Mouse (Mus musculus): ENCODE measurements at regions not wholly inside any gene's neighbourhood (a gene's known extent, or its start where the extent isn't known, plus 50 kb on each side); places are given as distances from the start of the nearest gene placed in this dataset.

DNA sequence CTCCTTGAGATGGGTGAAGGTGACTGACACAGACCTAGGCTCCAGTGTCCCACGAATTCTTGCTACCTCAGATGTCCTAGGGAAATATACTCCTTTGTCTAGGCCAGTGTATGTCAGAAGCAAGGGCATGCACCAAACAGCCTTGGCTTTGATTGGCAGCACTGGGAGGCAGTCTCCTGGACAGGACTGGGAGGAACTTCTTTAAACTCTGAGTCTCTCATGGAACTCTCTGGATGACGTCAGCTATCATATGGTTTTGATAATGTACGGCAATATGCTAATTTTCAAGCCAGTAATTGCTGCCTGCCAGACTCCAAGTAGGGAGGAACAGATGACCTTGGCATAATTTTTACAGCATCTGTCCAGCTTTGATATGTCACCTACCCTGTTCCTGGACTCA lies 528.5 kb downstream of the Tshz3 start:
- 67% methylated on average over 3 of the region's 3 CpGs for WGBS
- Histone ChIP-seq H3K4me2 (ENCODE audit: low read length) (no peak overlapping the region), H3K9me3 (ENCODE audit: control insufficient read depth, low read length) (peaks cover 12% of the 10 kb centered on the region; the same call in 1 of the 2 replicates), H3K27ac (replicated peaks in 1 of 2; ENCODE audit: control insufficient read depth in 1 of 2, insufficient read depth in 1 of 2, low read depth in 2 of 2, low read length in 2 of 2) (no peak overlapping the region), H3K9ac (ENCODE audit: low read length) (no peak overlapping the region), H3K4me1 (ENCODE audit: control insufficient read depth in 2 of 2, insufficient read depth in 2 of 2, low read length in 2 of 2) (no peaks in the 10 kb centered on the region), H3K36me3 (ENCODE audit: control insufficient read depth, insufficient read depth, low read length) (no peaks in the 10 kb centered on the region), H3K4me3 (ENCODE audit: control insufficient read depth in 1 of 2, insufficient read depth in 1 of 2, low read depth in 1 of 2, low read length in 2 of 2) (no peak overlapping the region), H3K27me3 (ENCODE audit: control insufficient read depth, insufficient read depth, low read length) (no peaks in the 10 kb centered on the region)
- ATAC-seq (ENCODE audit: insufficient number of reproducible peaks, insufficient read depth, low FRiP score, low read depth), result no peak

DNA sequence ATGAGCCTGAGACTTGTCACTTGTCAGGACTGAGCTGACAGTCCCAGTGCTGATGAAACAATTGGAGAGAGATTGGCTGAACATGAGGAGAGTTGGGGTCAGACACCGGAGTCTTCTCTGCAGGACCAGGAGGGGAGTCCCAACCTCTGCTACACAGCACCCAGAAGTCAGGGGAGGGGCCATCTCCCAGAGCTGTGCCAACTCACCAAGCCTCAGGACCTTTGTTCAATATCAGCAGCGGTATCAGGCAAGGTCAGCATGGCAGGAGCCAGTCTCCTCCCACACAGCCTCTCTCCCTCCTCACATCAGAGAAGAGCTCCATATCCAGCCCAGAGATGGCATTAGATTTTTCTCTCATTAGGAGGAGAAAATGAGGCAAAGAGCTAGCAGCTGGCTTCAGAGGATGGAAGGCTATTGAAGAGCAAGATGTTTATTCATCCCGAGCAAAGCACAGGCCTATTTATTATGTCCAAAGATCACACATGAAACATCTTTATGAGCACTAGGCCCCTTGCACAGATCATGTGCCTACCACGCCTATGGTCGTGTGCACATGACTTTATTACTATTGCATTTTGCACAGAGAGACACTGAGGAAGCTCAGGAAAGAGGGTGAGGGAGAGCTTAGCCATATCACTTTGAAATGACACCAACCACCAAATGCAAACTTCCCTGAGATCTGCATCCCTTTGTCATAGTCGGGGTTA lies 532.9 kb downstream of the Tshz3 start:
- H3K27ac ChIP-seq (replicated peaks in 1 of 2; ENCODE audit: control insufficient read depth in 1 of 2, insufficient read depth in 1 of 2, low read depth in 2 of 2, low read length in 2 of 2), result no peak overlapping the region
- no peak overlapping the region for H3K4me3 ChIP-seq (ENCODE audit: control insufficient read depth in 1 of 2, insufficient read depth in 1 of 2, low read depth in 1 of 2, low read length in 2 of 2)
- H3K27me3 ChIP-seq (ENCODE audit: control insufficient read depth, insufficient read depth, low read length), result no peaks in the 10 kb centered on the region
- H3K36me3 ChIP-seq (ENCODE audit: control insufficient read depth, insufficient read depth, low read length), result no peaks in the 10 kb centered on the region
- ATAC-seq (ENCODE audit: insufficient number of reproducible peaks, insufficient read depth, low FRiP score, low read depth), result no peak
- no peak overlapping the region for H3K4me2 ChIP-seq (ENCODE audit: low read length)
- 68% methylated on average over 6 of the region's 6 CpGs for WGBS
- no peak overlapping the region for H3K9ac ChIP-seq (ENCODE audit: low read length)
- no peaks in the 10 kb centered on the region for H3K4me1 ChIP-seq (ENCODE audit: control insufficient read depth in 2 of 2, insufficient read depth in 2 of 2, low read length in 2 of 2)
- H3K9me3 ChIP-seq (ENCODE audit: control insufficient read depth, low read length), result no peaks in the 10 kb centered on the region

DNA sequence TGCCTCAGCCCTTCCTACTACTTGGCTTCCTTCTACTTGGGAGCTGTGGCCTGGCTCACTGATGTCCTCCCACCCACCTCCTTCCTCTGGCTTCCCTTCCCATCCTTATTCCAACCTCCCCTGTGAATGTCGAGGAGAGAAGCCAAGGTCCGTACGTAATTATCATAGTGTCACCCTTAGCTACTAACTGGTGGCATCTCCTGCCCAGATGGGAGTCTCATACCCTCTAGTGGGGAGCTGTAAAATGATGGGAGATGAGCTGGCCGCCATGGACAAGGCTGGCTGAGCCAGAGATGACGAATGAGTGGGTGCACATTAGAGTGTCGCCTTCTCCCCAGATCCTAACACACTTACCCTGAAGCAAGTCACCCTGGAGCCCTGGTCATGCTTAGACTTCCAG lies 532.6 kb downstream of the Zfp536 start:
- Histone ChIP-seq H3K27me3 (ENCODE audit: control insufficient read depth, insufficient read depth, low read length) (no peaks in the 10 kb centered on the region), H3K27ac (replicated peaks in 1 of 2; ENCODE audit: control insufficient read depth in 1 of 2, insufficient read depth in 1 of 2, low read depth in 2 of 2, low read length in 2 of 2) (no peak overlapping the region), H3K4me3 (ENCODE audit: control insufficient read depth in 1 of 2, insufficient read depth in 1 of 2, low read depth in 1 of 2, low read length in 2 of 2) (no peak overlapping the region), H3K4me2 (ENCODE audit: low read length) (no peak overlapping the region), H3K9ac (ENCODE audit: low read length) (no peak overlapping the region), H3K9me3 (ENCODE audit: control insufficient read depth, low read length) (no peaks in the 10 kb centered on the region), H3K4me1 (ENCODE audit: control insufficient read depth in 2 of 2, insufficient read depth in 2 of 2, low read length in 2 of 2) (no peaks in the 10 kb centered on the region), H3K36me3 (ENCODE audit: control insufficient read depth, insufficient read depth, low read length) (no peaks in the 10 kb centered on the region)
- no peak for ATAC-seq (ENCODE audit: insufficient number of reproducible peaks, insufficient read depth, low FRiP score, low read depth)
- WGBS, result 77% methylated on average over 6 of the region's 6 CpGs

DNA sequence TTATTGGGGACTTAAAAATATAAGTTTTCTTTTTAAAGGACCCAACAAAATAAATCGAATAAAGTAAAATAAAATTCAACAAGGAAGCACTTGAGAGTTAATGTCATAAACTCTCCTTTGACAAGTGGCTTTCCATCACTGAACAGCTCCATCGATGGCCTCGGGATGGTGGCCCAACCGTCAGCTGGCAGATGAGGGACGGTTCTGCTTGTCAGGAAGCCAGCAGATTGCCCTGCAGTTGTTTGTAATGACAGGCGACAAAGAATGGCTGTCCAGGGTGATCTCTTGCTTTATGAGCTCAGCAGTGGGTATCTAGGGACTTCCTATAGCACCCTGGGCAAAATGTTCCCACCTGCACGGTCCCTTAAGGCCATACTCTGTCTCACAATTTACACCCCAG lies 531.7 kb downstream of the Zfp536 start:
- ATAC-seq (ENCODE audit: insufficient number of reproducible peaks, insufficient read depth, low FRiP score, low read depth), result no peak
- Histone ChIP-seq H3K4me3 (ENCODE audit: control insufficient read depth in 1 of 2, insufficient read depth in 1 of 2, low read depth in 1 of 2, low read length in 2 of 2) (no peak overlapping the region), H3K27me3 (ENCODE audit: control insufficient read depth, insufficient read depth, low read length) (no peaks in the 10 kb centered on the region), H3K9ac (ENCODE audit: low read length) (no peak overlapping the region), H3K4me2 (ENCODE audit: low read length) (no peak overlapping the region), H3K4me1 (ENCODE audit: control insufficient read depth in 2 of 2, insufficient read depth in 2 of 2, low read length in 2 of 2) (no peaks in the 10 kb centered on the region), H3K36me3 (ENCODE audit: control insufficient read depth, insufficient read depth, low read length) (no peaks in the 10 kb centered on the region), H3K9me3 (ENCODE audit: control insufficient read depth, low read length) (no peaks in the 10 kb centered on the region), H3K27ac (replicated peaks in 1 of 2; ENCODE audit: control insufficient read depth in 1 of 2, insufficient read depth in 1 of 2, low read depth in 2 of 2, low read length in 2 of 2) (no peak overlapping the region)
- 60% methylated on average over 7 of the region's 7 CpGs for WGBS

DNA sequence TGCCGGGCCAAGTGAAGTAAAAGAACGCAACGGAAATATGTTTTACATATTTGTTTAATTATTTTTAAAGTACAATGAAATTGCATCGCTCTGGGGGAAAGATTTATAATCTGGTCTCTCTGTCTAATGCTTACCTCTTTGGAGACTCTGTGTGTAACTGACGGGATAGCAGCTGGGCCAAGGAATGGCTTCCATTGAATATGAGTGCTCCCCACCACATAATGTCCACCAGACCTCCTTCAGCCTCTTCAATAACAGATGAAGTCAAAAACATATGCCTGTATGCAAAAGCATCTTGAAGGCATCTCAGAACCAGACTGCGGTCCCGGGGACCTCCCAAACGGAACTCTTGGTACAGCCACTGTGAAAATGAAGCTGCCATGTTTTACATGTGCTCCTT lies 531.0 kb downstream of the Zfp536 start:
- Histone ChIP-seq H3K4me2 (ENCODE audit: low read length) (no peak overlapping the region), H3K4me1 (ENCODE audit: control insufficient read depth in 2 of 2, insufficient read depth in 2 of 2, low read length in 2 of 2) (no peaks in the 10 kb centered on the region), H3K27ac (replicated peaks in 1 of 2; ENCODE audit: control insufficient read depth in 1 of 2, insufficient read depth in 1 of 2, low read depth in 2 of 2, low read length in 2 of 2) (no peak overlapping the region), H3K36me3 (ENCODE audit: control insufficient read depth, insufficient read depth, low read length) (no peaks in the 10 kb centered on the region), H3K9me3 (ENCODE audit: control insufficient read depth, low read length) (no peaks in the 10 kb centered on the region), H3K4me3 (ENCODE audit: control insufficient read depth in 1 of 2, insufficient read depth in 1 of 2, low read depth in 1 of 2, low read length in 2 of 2) (no peak overlapping the region), H3K9ac (ENCODE audit: low read length) (no peak overlapping the region), H3K27me3 (ENCODE audit: control insufficient read depth, insufficient read depth, low read length) (no peaks in the 10 kb centered on the region)
- no peak for ATAC-seq (ENCODE audit: insufficient number of reproducible peaks, insufficient read depth, low FRiP score, low read depth)
- 89% methylated on average over 8 of the region's 8 CpGs for WGBS

DNA sequence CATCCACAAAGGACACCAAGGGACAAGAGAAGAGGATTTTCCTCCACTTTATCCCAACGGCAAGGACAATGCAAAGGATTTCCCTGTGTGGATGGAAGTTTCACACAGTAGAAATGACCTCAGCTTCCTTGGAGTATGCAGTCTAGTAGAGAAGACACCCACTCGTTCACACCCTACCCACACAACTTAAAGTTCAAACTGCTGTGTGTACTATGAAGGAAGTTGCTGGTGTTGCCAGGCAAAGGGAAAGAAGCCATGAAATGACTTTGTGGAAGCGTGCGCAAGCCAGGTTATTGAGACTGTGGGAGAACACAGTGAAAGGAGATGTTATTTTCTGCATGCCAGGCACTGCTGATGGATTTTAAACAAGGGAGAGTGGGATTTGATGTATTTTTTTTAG lies 527.3 kb downstream of the Zfp536 start:
- ATAC-seq (ENCODE audit: insufficient number of reproducible peaks, insufficient read depth, low FRiP score, low read depth), result no peak
- Histone ChIP-seq H3K9me3 (ENCODE audit: control insufficient read depth, low read length) (no peaks in the 10 kb centered on the region), H3K4me3 (ENCODE audit: control insufficient read depth in 1 of 2, insufficient read depth in 1 of 2, low read depth in 1 of 2, low read length in 2 of 2) (no peak overlapping the region), H3K27ac (replicated peaks in 1 of 2; ENCODE audit: control insufficient read depth in 1 of 2, insufficient read depth in 1 of 2, low read depth in 2 of 2, low read length in 2 of 2) (no peak overlapping the region), H3K4me2 (ENCODE audit: low read length) (no peak overlapping the region), H3K27me3 (ENCODE audit: control insufficient read depth, insufficient read depth, low read length) (no peaks in the 10 kb centered on the region), H3K9ac (ENCODE audit: low read length) (no peak overlapping the region), H3K36me3 (ENCODE audit: control insufficient read depth, insufficient read depth, low read length) (no peaks in the 10 kb centered on the region), H3K4me1 (ENCODE audit: control insufficient read depth in 2 of 2, insufficient read depth in 2 of 2, low read length in 2 of 2) (no peaks in the 10 kb centered on the region)
- WGBS, result 81% methylated on average over 4 of the region's 4 CpGs

DNA sequence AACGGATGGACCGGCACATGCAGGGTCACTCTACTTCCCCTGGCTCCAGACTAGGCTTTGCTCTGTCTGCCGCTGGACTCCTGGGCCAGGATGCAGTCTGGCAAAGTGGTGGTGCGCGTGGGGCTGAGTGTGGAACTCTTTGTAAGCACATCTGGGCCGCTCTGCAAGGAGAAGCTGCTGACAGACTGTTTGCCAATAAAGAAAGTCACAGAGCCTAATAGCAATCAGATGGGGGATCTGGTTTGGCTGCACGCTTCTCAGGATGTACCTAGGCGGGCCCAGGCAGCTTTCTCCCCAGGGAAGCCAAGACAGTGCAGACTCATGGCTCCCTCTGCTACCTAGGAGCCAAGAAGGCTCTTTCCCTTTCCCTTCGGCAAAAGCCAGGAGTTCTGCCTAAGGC lies 519.0 kb downstream of the Zfp536 start:
- peaks cover 10% of the 10 kb centered on the region for H3K9me3 ChIP-seq (ENCODE audit: control insufficient read depth, low read length)
- H3K9ac ChIP-seq (ENCODE audit: low read length), result no peak overlapping the region
- 62% methylated on average over 9 of the region's 9 CpGs for WGBS
- H3K4me2 ChIP-seq (ENCODE audit: low read length), result no peak overlapping the region
- no peak for ATAC-seq (ENCODE audit: insufficient number of reproducible peaks, insufficient read depth, low FRiP score, low read depth)
- H3K36me3 ChIP-seq (ENCODE audit: control insufficient read depth, insufficient read depth, low read length), result no peaks in the 10 kb centered on the region
- H3K4me3 ChIP-seq (ENCODE audit: control insufficient read depth in 1 of 2, insufficient read depth in 1 of 2, low read depth in 1 of 2, low read length in 2 of 2), result no peak overlapping the region
- no peaks in the 10 kb centered on the region for H3K27me3 ChIP-seq (ENCODE audit: control insufficient read depth, insufficient read depth, low read length)
- H3K4me1 ChIP-seq (ENCODE audit: control insufficient read depth in 2 of 2, insufficient read depth in 2 of 2, low read length in 2 of 2), result peaks cover 3 to 4% of the 10 kb centered on the region in 2 experiments; a peak in 1 of 4 replicates
- H3K27ac ChIP-seq (replicated peaks in 1 of 2; ENCODE audit: control insufficient read depth in 1 of 2, insufficient read depth in 1 of 2, low read depth in 2 of 2, low read length in 2 of 2), result no peak overlapping the region

DNA sequence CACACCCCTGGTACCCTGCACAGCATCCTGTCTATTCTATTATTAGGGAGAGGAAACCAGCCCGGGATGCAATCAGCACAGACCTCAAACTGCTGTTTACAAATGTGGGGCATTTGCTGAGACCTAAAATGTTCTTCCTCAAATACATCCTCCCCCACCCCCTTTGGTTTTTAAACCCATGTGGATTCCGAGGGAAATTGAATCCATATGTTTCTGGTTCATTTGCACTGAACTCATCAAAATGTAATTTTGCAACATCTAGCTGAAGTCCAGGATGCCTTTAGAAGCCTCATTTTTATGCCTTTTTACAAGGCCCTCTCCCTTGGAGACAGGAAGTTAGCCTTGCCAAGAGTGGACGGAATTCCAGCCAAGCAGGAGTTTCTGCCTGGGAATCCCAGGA lies 517.6 kb downstream of the Zfp536 start:
- no peaks in the 10 kb centered on the region for H3K36me3 ChIP-seq (ENCODE audit: control insufficient read depth, insufficient read depth, low read length)
- H3K9me3 ChIP-seq (ENCODE audit: control insufficient read depth, low read length), result peaks cover 10% of the 10 kb centered on the region
- H3K27me3 ChIP-seq (ENCODE audit: control insufficient read depth, insufficient read depth, low read length), result no peaks in the 10 kb centered on the region
- WGBS, result 39% methylated on average over 3 of the region's 3 CpGs
- no peak overlapping the region for H3K9ac ChIP-seq (ENCODE audit: low read length)
- peaks cover 3 to 4% of the 10 kb centered on the region in 2 experiments; a peak in 1 of 4 replicates for H3K4me1 ChIP-seq (ENCODE audit: control insufficient read depth in 2 of 2, insufficient read depth in 2 of 2, low read length in 2 of 2)
- no peak overlapping the region for H3K4me2 ChIP-seq (ENCODE audit: low read length)
- H3K4me3 ChIP-seq (ENCODE audit: control insufficient read depth in 1 of 2, insufficient read depth in 1 of 2, low read depth in 1 of 2, low read length in 2 of 2), result no peak overlapping the region
- H3K27ac ChIP-seq (replicated peaks in 1 of 2; ENCODE audit: control insufficient read depth in 1 of 2, insufficient read depth in 1 of 2, low read depth in 2 of 2, low read length in 2 of 2), result no peak overlapping the region
- no peak for ATAC-seq (ENCODE audit: insufficient number of reproducible peaks, insufficient read depth, low FRiP score, low read depth)
